Mouse (Mus musculus) midbrain, embryonic 10.5 days (tissue): Measurements from ENCODE around the gene Sgf29. TPM values are rescaled to one million over a fixed set of nuclear protein-coding genes. Genes with fewer than 3 reads are reported as not detected.

Experiments
- DNase-seq: peaks from one replicate; pipeline ENCODE4 v3.0.0-alpha.2; 2017; ENCODE audit warnings: low spot score
- H3K27ac ChIP-seq: fragments of 300-500 bp; sonication (generic); replicated peaks from 2 replicates; pipeline ENCODE4 v1.5.1; 2016; ENCODE audit warnings: mild to moderate bottlenecking
- H3K27me3 ChIP-seq: fragments of 300-500 bp; sonication (generic); 2 replicates; pipeline ENCODE4 v1.6.1; 2016; ENCODE audit warnings: low read depth, mild to moderate bottlenecking; ENCODE audit not compliant: poor library complexity, severe bottlenecking
- H3K36me3 ChIP-seq: fragments of 300-500 bp; sonication (generic); 2 replicates; pipeline ENCODE4 v1.6.1; 2016; ENCODE audit warnings: mild to moderate bottlenecking, moderate library complexity
- H3K4me1 ChIP-seq: fragments of 300-500 bp; sonication (generic); 2 replicates; pipeline ENCODE4 v1.6.1; 2016
- H3K4me3 ChIP-seq: fragments of 300-500 bp; sonication (generic); 2 replicates; pipeline ENCODE4 v1.5.1; 2016; ENCODE audit warnings: mild to moderate bottlenecking, moderate library complexity
- H3K9me3 ChIP-seq: fragments of 300-500 bp; sonication (generic); replicated peaks from 2 replicates; pipeline ENCODE4 v1.6.1; 2016; ENCODE audit warnings: mild to moderate bottlenecking
- WGBS: fragments of 180-500 bp; shearing (Covaris S2); methylation state at CpG from one replicate; pipeline ENCODE4 v1.1.7; 2016; 5-methylcytosine and 5-hydroxymethylcytosine counted together
- polyA plus RNA-seq: library from polyadenylated mRNA; unstranded; fragments of >200 nt; fragmentation: Nextera tagmentation; extraction: Ambion mirVana; gene quantifications from 2 replicates; pipeline ENCODE4 v1.2.1, GENCODE M21; 2016

Sgf29 gene
- polyA plus RNA-seq, 1 experiment from 2014 or later, result 61.9 TPM

GRCm38 (mm10) chr7:126703757-126704077 lies 54.6 kb downstream of the Sgf29 start:
- 0 out of 2 replicates have a peak, but pooled peaks cover under 1% of the 10 kb centered on the region for H3K9me3 ChIP-seq
- H3K36me3 ChIP-seq, result peaks cover 18% of the 10 kb centered on the region
- H3K27ac ChIP-seq, result peak overlapping the region; percentile 87; the same call in 1 of the 2 replicates
- 19% methylated on average over 7 of the region's 7 CpGs for WGBS
- peaks cover 53% of the 10 kb centered on the region for H3K4me1 ChIP-seq
- DNase-seq, result no peak
- peaks cover 52% of the 10 kb centered on the region for H3K27me3 ChIP-seq
- peak overlapping the region; percentile 77 for H3K4me3 ChIP-seq

GRCm38 (mm10) chr7:126704121-126704980 lies 55.2 kb downstream of the Sgf29 start:
- H3K36me3 ChIP-seq, result peaks cover 12% of the 10 kb centered on the region
- DNase-seq, result peak; percentile 81
- peak overlapping the region; percentile 87 for H3K27ac ChIP-seq
- peaks cover 53% of the 10 kb centered on the region for H3K4me1 ChIP-seq
- peak overlapping the region; percentile 77 for H3K4me3 ChIP-seq
- peaks cover 52% of the 10 kb centered on the region for H3K27me3 ChIP-seq
- peaks cover 7% of the 10 kb centered on the region; the same call in 1 of the 2 replicates for H3K9me3 ChIP-seq
- WGBS, result 2% methylated on average over 39 of the region's 39 CpGs

GRCm38 (mm10) chr7:126707442-126708174 lies 58.5 kb downstream of the Sgf29 start, which contains the start of gene Coro1a:
Gene Coro1a (minus strand): TSS chr7:126707787.
- DNase-seq, result no peak
- no peak within 1 kb of the TSS for H3K27ac ChIP-seq
- H3K36me3 ChIP-seq, result no peaks in the 10 kb centered on the region
- peaks cover 25% of the 10 kb centered on the region for H3K4me1 ChIP-seq
- H3K27me3 ChIP-seq, result peaks cover 39% of the 10 kb centered on the region
- 91% methylated on average over 16 of the region's 19 CpGs for WGBS
- H3K4me3 ChIP-seq, result no peak within 1 kb of the TSS
- peaks cover 8% of the 10 kb centered on the region; the same call in 1 of the 2 replicates for H3K9me3 ChIP-seq

GRCm38 (mm10) chr7:126708175-126708952 lies 59.3 kb downstream of the Sgf29 start:
- WGBS, result 85% methylated on average over 10 of the region's 10 CpGs
- Histone ChIP-seq H3K4me3 (no peak overlapping the region), H3K27me3 (peaks cover 31% of the 10 kb centered on the region), H3K4me1 (peaks cover 20% of the 10 kb centered on the region), H3K36me3 (no peaks in the 10 kb centered on the region), H3K27ac (no peak overlapping the region), H3K9me3 (peaks cover 8% of the 10 kb centered on the region; the same call in 1 of the 2 replicates)
- no peak for DNase-seq

- Histone ChIP-seq H3K27ac (no peak overlapping the region), H3K27me3 (peaks cover 14% of the 10 kb centered on the region), H3K4me1 (peaks cover under 1% of the 10 kb centered on the region; the same call in 1 of the 2 replicates), H3K36me3 (no peaks in the 10 kb centered on the region), H3K4me3 (no peak overlapping the region), H3K9me3 (peaks cover 8% of the 10 kb centered on the region; the same call in 1 of the 2 replicates)
- no peak for DNase-seq
- WGBS, result 81% methylated on average over 4 of the region's 4 CpGs
Observed at GRCm38 (mm10) chr7:126710266-126710665, 61.2 kb downstream of the Sgf29 start.

GRCm38 (mm10) chr7:126711910-126712309 lies 62.8 kb downstream of the Sgf29 start:
- Histone ChIP-seq H3K27me3 (no peaks in the 10 kb centered on the region), H3K9me3 (peaks cover 8% of the 10 kb centered on the region; the same call in 1 of the 2 replicates), H3K27ac (no peak overlapping the region), H3K4me3 (no peak overlapping the region), H3K4me1 (no peaks in the 10 kb centered on the region), H3K36me3 (no peaks in the 10 kb centered on the region)
- WGBS, result 82% methylated on average over 3 of the region's 3 CpGs
- no peak for DNase-seq

GRCm38 (mm10) chr7:126715679-126716078 lies 66.6 kb downstream of the Sgf29 start:
- Histone ChIP-seq H3K36me3 (no peaks in the 10 kb centered on the region), H3K4me3 (no peak overlapping the region), H3K9me3 (no peaks in the 10 kb centered on the region), H3K4me1 (no peaks in the 10 kb centered on the region), H3K27ac (no peak overlapping the region), H3K27me3 (no peaks in the 10 kb centered on the region)
- DNase-seq, result no peak
- WGBS, result 82% methylated on average over 4 of the region's 4 CpGs

- no peaks in the 10 kb centered on the region; the same call in 1 of the 2 replicates for H3K9me3 ChIP-seq
- H3K36me3 ChIP-seq, result no peaks in the 10 kb centered on the region
- no peaks in the 10 kb centered on the region for H3K27me3 ChIP-seq
- no peak for DNase-seq
- no peak overlapping the region for H3K27ac ChIP-seq
- H3K4me1 ChIP-seq, result no peaks in the 10 kb centered on the region
- H3K4me3 ChIP-seq, result no peak overlapping the region
- WGBS, result 91% methylated on average over 3 of the region's 3 CpGs
Observed at GRCm38 (mm10) chr7:126717566-126717965, 68.5 kb downstream of the Sgf29 start.

- 96% methylated on average over 5 of the region's 5 CpGs for WGBS
- Histone ChIP-seq H3K27me3 (no peaks in the 10 kb centered on the region), H3K4me1 (no peaks in the 10 kb centered on the region), H3K4me3 (no peak overlapping the region), H3K9me3 (no peaks in the 10 kb centered on the region; the same call in 1 of the 2 replicates), H3K27ac (no peak overlapping the region), H3K36me3 (no peaks in the 10 kb centered on the region)
- DNase-seq, result no peak
Observed at GRCm38 (mm10) chr7:126718787-126719337, 69.8 kb downstream of the Sgf29 start.

- no peak overlapping the region for H3K4me3 ChIP-seq
- H3K27me3 ChIP-seq, result no peaks in the 10 kb centered on the region
- 91% methylated on average over 13 of the region's 13 CpGs for WGBS
- no peaks in the 10 kb centered on the region; the same call in 1 of the 2 replicates for H3K9me3 ChIP-seq
- DNase-seq, result no peak
- no peak overlapping the region for H3K27ac ChIP-seq
- H3K36me3 ChIP-seq, result no peaks in the 10 kb centered on the region
- H3K4me1 ChIP-seq, result no peaks in the 10 kb centered on the region
Observed at GRCm38 (mm10) chr7:126721635-126722034, 72.5 kb downstream of the Sgf29 start.
